Mouse (Mus musculus): Measurements from ENCODE around the gene Mxi1.

Gene Mxi1

DNA sequence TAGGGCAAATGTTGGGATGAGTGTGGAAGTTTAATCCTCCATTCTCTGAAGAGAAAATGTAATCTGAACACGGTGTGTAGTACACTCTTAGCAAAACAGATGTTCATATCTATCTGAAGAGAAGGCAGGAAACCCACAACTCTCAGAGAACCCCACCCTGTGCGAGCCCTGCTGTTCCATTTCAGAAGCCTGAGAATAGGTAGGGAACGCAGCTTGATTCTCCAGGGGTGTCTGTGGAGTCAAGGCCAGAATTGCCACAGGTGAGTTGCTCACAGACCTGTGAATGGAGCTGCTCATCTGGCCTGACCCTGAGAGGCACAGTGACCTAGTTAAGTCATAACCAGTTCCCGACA, 10.5 kb upstream of the Mxi1 start:
- DNase-seq (ENCODE audit: low read depth, low spot score) = no peak

DNA sequence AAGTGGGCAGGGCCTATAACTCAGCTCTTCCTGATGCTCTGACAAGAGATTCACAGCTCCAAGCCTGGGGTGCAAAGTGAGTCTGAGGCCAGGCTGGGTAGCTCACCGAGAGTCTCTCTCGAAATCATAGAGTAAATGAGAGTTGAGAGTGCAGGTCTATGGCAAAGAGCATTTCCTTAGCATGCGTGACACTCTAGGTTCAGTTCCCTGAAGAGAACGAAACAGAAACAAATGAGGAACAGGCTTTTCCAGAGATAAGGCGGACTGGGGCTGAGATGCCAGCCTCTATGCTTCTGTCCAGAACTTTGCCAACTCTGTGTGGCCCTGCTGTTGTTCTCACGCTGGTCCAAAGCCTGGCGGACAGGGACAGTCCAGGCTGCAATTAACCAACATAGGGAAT, 6.9 kb upstream of the Mxi1 start:
- no peak for DNase-seq (ENCODE audit: low read depth, low spot score)

DNA sequence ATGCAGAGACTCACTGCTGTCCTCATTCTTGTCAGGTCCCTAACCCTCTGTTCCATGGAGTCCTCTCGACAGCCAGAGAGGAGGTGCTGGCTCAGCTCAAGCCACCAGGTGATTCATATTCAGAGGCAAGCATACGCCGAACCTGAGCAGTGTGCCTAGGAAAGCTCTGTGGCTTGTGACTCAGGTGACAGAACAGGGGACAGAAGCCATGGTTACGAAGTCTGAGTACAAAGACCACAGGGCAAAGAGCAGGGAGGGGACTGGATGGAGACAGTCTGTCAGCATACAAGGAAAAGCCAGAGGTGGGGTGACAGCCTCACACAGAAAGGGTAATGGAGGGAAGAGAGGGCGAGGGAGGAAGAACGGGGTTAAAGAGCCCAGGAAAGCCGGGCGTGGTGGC, 4.7 kb upstream of the Mxi1 start:
- no peak for DNase-seq (ENCODE audit: low read depth, low spot score)

DNA sequence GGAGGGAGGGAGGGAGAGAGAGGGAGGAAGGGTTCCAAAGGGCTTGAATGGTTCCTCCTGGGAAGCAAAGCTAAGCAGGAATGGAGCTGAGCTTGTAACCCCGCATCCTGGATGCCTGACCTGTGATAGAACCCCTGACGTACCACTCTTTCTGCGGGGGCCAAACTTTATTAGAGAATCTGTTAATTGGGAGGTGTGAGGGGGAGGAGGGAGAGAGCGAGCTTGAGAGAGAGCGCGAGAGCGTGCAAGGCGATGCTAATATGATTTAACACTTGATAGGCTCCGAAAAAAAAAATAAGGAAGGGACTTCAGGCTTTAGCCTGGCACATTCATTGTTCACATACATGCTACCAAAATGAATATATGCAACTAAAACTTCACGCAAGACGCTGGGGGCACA, 3.6 kb upstream of the Mxi1 start:
- no peak for DNase-seq (ENCODE audit: low read depth, low spot score)

DNA sequence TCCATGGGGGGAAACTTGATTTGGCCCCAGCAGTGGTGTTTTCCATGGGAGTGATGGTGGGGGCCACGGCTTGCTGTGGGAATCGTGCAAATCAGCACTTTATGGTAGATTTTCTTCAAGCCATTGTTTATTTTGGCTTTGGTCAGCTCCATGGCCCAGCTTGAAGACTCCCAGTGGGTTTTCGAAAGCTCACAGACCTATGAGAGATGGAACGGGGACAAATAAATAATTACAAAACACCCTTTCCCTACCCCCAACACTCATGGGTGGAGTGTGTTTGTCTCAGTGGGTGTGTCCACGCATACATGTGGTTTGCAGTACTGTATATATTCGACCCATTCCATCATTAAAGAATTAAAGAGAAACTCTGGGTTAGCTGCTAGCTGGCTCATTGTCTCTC, 3.1 kb upstream of the Mxi1 start:
- no peak for DNase-seq (ENCODE audit: low read depth, low spot score)

DNA sequence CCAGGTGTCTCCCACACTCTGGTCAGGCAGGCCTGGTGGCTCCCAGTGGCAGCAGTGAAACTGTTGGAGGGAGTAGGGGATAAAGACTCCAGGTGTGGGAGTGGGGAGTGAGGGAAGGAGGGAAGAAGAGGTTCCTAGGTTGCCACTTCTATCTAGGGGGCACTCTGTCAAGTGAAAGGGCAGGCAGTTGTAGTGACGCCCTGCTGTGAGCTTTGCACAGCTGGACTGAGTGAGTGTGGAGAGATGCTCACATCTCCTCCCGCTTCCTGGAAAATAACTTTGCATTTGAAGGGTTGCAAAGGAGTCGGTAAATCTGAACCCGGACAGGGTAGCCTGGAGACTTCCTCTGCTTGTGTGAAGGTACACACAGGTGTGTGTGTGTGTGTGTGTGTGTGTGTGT, 687 bp upstream of the Mxi1 start:
- DNase-seq (ENCODE audit: low read depth, low spot score) = no peak

DNA sequence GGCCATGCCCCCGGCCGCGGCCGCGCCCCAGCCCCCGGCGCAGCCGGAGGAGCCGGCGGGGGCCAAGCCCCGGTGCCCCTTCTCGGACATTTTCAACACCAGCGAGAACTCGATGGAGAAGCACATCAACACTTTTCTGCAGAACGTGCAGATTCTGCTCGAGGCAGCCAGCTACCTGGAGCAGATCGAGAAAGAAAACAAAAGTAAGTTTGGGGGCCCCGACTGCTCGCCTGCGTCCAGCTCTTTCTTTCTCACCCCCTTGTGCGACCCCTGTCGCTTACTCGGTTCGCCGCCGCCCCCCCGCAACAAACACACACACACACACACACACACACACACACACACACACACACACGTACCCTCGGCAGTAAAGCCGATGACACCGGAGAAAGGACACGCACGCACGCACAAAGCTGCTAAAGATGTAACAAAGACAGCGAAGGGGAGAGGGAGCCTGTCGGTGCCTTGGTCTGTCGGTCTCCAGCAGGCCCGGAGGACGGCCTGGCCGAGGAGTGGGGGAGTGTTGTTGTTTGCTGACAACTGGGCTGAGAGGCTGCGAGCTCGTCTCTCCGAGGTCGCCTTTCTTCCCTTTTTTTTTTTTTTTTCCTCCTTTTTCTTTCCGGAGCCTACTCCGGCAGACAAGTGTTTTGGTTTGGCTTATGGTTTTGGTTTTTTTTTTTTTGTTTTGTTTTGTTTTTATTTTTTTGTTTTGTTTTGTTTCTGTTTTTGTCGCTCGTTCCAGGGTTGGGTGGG, 629 bp downstream of the Mxi1 start:
- no peak for DNase-seq (ENCODE audit: low read depth, low spot score)

DNA sequence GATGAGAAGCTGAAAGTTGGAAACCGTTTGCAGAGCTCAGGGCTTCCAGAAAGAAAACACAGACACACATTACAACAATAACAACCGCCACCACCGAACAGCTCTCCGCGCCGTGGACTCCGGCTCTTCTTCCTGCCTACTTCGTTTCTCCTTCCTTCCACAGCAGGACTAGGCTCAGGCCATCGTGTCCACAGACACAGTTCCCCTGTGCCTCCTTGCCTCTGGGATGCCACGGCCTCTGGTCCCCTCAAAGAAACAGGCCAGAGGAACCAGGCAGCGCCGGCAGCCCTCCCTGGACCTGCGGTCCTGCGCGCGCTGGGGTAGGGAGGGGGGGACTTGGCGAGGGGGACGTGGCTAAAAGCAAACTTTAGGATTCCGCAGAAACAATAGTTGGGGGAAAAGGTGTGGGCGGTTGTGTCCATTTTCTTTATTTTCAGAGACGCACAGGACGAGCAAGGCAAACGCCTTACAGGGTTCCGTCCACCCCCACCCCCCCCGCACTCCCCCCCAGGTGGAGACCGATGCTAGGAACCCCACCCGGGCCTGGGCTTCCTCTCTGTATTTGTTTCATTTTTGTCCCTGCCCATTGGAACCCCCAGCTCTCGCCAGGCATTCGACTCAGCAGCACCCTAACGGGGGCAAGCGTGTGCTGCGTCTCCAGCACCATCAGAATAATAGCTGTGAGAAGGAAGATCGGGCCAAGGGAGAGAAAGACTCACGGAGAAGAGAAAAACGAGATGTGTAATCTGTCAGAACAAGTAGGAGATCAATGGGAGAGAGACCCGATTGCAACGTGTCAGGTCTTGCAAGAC, 1.4 kb downstream of the Mxi1 start:
- DNase-seq (ENCODE audit: low read depth, low spot score) = no peak

DNA sequence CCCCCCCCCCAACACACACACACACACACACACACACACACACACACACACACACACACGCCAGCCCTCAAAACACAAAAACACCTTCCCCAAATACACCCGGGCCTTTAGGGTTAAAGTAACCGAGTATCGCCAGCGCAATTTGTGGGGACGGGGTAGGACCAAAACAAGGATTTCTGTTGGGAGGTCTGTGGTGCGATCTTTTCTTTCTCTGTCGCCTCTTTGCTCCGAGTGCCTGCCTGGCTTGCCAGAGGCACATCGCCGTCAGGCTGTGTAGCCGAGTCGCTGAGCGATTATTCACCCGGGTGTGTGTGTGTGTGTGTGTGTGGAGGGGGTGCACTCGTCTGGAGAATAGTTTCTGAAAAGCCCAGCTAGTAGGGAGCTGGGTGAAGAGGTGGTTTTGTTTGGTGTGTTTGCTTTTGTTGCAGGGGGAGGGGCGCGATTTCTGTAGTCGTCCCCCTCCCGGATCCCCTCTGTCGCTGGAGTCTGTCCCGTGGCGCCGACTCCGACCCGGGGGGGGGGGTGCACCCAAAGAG, 2.1 kb downstream of the Mxi1 start:
- DNase-seq (ENCODE audit: low read depth, low spot score) = peak; percentile 50

DNA sequence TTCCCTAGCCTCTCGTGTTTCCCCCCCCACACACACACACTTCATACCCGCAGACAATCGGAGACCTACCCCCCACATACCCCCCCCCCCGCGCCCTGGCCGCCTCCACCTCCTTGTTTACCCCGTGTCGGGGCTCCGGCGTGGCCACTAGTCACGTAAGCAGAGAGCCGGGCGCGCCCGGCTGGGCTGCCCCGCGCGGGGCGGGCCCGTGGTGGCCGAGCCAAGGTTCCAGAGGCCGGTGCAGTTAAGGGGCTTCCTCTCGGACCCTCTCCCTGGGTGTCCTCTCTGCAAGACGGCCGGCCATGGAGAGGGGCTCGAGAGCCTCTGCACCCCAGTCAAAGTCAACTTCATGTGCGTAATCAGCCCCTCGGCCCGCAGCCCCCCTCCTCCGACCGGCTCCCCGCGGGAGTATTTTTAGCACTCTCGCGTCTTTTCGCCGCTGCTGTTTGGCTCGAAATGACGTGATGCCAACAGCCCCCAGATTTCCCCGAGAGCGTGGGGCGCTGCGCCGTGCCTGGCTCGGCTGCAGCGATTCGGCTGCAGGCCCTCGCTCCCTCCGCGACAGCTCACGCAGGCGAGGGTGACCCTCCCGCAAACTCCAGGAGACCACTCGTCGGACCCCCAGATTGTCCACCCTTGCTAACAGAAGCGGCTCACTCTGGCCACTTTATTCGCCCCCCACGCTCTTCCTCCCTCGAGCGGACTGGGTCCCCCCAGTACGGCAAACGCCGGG, 2.8 kb downstream of the Mxi1 start:
- peak; percentile 49 for DNase-seq (ENCODE audit: low read depth, low spot score)

DNA sequence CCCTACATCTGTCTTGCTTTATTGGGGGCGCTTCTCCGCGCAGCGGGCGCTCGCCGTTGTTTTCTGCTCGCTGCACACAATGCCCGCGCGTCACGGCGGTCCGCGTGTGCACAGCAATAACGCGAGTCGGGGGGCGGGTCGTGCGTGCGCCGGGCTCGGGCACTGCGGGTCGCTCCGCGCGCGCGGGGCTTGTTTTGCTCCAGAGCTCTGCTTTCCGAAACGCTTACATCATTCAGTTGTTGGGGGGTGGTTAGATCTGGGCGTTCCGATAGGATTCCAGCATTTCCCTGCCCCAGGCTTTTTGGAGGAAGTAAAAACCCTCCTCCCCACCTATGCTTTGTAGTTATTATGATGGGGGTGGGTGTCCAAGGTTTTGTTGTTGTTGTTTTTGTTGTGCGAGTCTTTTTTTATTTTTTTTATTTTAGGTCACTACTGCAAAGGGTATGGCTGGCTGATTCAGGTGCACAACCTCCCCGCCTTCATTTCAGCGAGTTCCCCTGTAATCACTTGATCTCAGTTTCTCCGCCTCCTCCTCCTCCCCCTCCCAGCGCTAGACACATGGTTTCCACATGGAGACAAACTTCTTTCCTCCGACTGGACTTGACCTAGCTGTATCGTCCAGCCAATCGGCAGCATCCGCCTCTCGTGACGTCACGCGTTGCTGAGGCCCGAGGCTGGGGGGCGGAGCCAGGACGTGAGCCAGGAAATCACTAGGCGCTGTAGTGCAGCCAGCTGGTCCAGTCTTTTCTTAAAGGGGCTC, 3.5 kb downstream of the Mxi1 start:
- peak; percentile 98 for DNase-seq (ENCODE audit: low read depth, low spot score)

DNA sequence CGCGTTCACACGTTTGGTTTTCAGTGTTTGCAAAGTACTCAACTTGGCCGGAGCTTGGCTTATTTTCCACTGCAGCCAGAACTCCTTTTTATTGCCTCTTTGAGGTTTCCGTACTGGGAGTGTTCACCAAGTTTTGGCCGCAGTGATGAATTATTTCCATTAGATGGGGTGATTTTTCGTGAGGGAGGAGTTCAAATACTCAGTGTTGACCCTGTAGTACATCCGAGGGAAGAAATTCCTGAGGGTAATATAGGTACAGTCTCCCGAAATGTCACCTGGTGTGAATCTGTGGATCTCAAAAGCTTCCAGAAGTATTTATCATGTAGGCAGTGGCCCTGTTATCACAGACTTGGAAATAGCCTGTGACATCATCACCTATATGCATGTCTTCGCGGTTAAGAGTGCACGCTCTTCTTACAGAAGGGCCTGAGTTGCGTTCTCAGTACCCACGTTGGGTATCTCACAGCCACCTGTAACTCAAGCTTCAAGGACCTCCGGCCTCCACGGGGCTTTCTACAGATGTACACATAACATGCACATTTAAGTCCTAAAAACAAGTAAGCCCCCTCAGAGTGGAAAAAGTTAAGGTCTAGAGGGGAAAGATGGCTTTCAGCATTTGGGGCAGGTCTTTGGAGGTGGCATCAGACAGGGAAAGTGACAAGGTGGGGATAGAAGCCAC, 4.4 kb downstream of the Mxi1 start:
- no peak for DNase-seq (ENCODE audit: low read depth, low spot score)

DNA sequence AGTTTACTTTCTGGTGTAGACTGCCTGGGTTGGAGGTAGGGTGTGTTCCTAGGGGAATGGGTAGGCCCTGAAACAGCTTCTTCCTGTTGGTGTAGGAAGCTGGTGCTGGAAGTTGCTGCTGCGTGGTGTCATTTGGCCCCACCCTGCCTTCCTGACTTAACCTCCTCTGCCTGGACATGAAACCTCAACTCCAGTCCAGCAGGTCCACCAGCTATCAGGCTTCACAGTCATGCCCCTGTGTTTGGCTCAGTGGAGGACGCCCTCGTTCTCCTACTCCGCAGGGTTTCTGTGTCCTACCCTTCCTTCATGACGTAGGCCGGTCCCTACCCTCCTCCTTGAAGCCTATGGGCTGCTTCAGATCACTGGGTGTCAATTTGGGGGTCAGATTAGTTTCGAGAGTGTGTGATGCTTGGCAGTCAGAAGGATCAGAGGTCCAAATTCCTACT, 4.9 kb downstream of the Mxi1 start:
- no peak for DNase-seq (ENCODE audit: low read depth, low spot score)

DNA sequence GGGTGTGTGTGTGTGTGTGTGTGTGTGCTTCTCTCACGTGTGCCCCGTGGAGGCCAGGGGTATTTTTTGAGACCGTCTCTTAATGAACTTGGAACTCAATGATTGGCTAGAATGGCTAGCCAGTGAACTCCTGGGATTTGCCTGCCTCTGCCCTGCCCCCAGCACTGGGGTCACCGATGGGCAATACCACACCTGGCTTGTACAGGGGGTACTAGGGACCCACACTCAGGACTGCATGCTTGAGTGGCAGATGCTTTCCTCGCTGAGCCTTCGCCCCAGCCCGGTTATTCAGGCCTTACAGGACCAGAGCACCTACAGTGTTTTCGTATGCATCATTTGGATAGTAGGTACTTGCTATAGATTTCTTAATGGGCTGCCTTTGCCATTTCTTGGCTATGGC, 5.8 kb downstream of the Mxi1 start:
- DNase-seq (ENCODE audit: low read depth, low spot score) = no peak

DNA sequence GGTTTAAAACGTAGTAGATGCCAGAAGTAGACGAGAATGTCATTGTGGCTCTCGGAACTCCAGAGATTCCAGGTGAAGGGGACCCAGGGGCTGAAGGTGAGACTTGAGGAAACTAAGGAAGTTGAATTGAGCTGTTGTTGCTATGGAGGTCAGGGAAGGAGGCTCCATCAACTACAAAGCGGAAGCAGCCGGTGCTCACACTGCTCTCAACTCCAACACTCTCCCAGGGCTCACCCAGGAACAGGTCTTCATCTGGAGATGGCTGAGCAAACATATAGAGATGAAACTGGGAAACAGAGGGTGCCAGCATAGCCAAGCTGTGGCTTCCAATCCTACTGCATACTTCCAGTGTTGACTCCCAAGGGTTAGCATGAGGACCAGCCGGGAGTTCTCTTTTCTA, 6.6 kb downstream of the Mxi1 start:
- DNase-seq (ENCODE audit: low read depth, low spot score) = no peak

DNA sequence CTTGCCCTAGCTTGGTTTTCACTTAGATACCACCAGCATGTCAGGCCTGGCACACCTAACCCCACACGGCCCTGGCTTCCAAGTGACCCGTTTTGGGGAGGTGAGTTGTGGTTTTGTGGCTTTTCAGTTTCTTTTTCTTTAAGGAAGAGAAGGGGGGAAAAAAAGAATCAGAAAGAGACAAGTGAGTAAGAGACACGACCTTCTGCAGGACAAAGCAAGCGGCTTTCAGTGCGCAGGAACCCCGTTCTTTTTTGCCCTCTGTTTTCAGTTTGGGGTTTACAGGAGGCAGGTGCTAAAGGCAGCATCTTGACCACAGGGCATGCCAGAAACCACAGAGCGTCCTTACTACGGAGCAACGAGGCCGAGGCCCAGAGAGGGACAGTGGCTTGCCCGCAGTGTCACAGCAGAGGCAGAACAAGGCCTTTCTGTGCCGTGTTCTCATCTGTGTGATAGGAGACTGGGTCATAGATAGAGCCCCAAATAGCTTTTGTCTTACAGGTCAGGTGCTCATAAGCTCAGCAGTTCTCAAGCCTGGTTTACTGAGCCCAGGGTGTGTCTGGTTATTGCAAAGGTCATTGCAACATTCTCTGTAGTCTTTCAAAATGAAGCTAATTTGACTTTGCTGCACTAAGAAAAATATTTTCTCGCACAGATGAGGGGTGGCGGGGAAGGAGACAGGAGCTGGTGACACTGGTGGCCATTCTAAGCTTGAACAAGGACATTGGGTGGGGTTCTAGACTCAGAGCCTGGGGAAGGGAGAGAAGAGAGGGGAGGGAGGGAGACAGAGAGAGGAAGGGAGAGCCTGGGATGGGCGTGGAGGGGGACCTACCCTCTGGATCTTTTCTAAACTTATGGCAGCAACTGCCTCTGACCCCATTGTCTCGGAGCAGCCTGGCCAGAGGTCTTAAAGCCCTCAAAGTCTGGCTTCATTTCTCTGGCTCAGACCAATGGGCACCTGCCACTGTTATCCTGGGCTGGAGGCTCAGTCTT, 8.1 kb downstream of the Mxi1 start:
- no peak for DNase-seq (ENCODE audit: low read depth, low spot score)

DNA sequence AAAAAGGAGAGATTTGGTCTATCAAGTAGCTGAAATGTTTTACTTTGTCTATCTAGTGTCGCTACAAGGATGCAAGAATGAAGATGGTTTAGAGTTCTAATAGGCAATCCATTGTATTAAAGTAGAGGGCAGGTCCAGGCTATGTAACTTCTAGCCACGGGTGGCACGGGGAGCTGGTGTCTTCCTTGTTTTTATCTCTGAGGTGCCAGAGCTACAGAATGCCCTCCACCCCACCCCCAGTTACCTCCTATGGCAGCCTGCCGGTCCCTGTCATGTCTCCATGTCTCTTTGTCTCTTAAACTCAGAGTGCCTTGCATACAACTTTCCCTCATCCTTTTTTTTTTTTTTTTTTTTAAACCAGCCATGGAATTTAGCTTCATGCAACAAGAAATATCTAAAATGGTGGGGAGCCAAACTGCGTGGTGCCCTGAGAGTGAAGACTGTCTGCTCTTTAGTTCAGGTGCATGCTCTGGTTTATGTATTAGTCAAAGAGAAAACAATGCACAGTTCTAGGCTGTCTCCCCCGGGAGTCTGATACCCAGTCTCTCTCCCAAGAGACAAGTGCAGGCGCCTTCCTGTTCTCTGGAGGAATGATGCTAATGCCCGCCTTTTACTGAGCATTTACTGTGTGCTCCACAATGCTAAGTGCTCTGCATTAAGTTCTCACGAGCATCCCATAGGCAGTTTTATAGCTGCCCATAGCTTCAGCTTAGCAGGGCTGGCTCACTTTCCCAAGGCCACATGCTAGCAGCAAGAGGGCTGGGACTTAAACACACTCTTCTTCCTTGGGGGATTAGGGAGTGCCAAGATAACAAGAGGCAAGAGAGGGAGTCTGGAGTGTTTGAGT, 10.2 kb downstream of the Mxi1 start:
- no peak for DNase-seq (ENCODE audit: low read depth, low spot score)

DNA sequence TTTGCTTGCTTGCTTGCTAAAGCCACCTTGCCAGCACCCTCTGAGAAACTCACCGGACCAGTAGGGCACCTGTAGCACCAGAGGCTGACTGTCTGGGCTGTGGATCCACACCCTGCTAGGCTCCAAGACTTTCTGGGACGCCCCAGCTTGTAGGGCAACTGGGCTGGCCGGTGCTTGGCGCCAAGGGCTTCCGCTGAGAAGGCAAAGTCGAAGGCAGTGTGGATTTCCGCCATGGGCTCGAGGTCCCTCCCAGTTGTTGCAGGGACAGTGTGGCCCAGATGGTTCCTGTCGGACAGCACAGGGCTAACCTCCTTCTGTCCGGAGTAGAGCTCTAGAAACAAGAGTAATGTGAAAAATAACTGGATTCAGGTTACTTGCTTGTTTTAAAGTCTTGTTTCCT, 11.0 kb downstream of the Mxi1 start:
- no peak for DNase-seq (ENCODE audit: low read depth, low spot score)
